Mouse (Mus musculus) testis, adult 10 weeks (tissue): ENCODE results near the gene Gm5105. TPM values are rescaled to one million over a fixed set of nuclear protein-coding genes. Genes with fewer than 3 reads are reported as not detected.

Source experiments
- polyA plus RNA-seq: library from polyadenylated mRNA; stranded (reverse); fragments of 350-450 nt; fragmentation: Illumina TruSeq; extraction: RNeasy Lipid Tissue Mini Kit (QIAGEN cat#74804); gene quantifications from one replicate; pipeline ENCODE4 v1.2.3, GENCODE M21; 2014; ENCODE audit warnings: low read depth, low replicate concordance

Gm5105 gene
- not detected for polyA plus RNA-seq

DNA sequence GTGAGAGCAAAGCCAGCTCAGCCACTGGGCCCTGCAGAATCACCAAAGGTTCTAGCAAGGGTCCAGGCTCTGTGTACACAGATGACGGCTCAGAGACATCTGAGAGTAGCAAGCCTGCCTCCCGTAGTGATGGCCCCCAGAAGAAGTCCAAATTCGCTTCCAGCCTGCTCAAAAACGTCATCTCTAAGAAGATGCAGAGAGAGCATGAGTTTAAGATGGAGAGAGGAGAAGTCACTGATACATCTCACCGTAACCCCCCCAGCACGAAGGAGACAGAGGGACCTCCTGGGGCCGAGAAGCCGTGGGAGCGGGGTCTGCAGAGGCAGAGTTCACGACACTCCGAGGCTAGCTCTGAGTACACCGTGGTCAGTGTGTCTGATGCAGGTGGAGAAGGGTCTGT lies at the start of gene Gm5105:
TSS of gene Gm5105 (minus strand) at position 101 of the 400 bp plus-strand sequence.

DNA sequence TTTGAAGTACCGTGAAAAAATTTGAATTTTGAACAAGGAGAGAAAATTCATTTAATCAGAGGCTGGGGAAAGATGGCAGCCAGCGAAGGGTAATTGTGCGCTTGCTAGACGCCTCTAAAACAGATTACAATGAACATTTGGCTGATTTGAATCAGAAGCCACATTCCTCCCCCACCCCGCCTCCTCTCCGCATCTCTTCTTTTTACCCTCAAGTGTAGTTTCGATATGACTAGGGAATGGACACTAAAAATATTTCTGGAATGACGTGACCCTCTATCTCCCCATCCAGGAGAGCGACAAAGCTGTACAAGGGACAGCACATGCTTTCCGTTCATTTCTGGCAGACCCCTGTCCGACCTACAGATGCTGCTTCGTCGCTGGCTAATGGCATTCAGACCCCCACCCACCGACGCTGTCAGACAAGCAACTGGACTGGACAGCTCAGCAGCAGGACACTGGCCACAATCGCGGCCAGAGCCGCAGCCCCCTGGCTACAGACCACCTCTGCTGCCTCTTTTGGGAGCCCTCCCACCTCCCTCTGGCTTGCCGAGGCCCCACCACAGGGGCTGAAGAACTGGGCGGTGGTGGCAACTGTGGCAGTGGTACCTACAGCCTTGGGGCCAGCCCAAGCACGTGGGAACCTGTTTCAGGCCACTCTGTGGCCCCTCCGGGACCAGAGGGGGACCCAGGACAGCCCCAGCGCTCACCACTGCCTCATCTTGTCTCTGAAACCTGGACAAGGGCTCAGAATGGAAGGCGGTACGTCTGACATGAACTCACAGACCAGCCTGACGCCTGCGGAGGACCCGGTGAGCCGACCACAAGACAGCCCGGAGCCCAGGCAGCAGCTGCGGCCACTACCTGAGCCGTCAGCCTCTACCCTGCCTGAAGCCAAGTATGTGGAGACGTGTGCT lies 2.2 kb downstream of the Gm5105 start, which contains the start of gene 1110002E22Rik:
TSS of gene 1110002E22Rik (plus strand) at position 321 of the 914 bp plus-strand sequence.

Other genes starting within 250 kb of the Gm5105 start
- 477 TPM for gene H2afz, start 202.9 kb downstream of the Gm5105 start, polyA plus RNA-seq
- gene Dnajb14, start 199.7 kb downstream of the Gm5105 start, polyA plus RNA-seq: 167 TPM
- 21.4 TPM for gene Lamtor3, start 148.9 kb downstream of the Gm5105 start, polyA plus RNA-seq
- gene Dapp1, start 85.8 kb downstream of the Gm5105 start, polyA plus RNA-seq: 41.7 TPM
- gene 1110002E22Rik, start 2.3 kb downstream of the Gm5105 start, polyA plus RNA-seq: not detected
- 99.5 TPM for gene Trmt10a, start 76.1 kb upstream of the Gm5105 start, polyA plus RNA-seq
- gene Mttp, start 77.6 kb upstream of the Gm5105 start, polyA plus RNA-seq: 15.8 TPM
- 162 TPM for gene 4930579F01Rik, start 126.4 kb upstream of the Gm5105 start, polyA plus RNA-seq
- gene Adh7, start 150.4 kb upstream of the Gm5105 start, polyA plus RNA-seq: 7.1 TPM
- 3.2 TPM for gene Adh1, start 193.6 kb upstream of the Gm5105 start, polyA plus RNA-seq
- gene Adh6a, start 245.9 kb upstream of the Gm5105 start, polyA plus RNA-seq: not detected